ENCODE assay signal across 23 mouse cellular contexts in the genomic region with DNA sequence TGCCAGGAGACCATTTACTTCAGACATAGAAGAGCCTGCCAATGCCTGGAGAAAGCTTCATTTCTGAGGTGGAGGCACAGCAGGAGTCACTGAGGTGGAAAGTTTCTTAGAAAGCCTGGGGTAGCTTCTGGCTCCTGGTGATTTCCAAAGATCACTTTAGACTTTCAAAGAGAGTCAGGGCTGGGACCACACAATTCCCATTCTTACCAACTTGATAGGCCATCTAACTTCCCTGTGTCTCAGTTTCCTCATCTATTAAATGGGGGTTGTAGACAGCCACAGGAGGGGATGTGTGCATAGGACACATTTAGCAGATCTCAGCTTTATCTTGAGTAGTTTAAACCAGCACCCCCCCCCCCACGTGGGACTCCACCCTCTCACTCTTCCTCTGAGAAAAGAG. TPM values are rescaled to one million over a fixed set of nuclear protein-coding genes. Genes with fewer than 3 reads are reported as not detected.
DNase-seq lines count a peak whose midpoint lies in the region; ATAC-seq and TF ChIP-seq lines count a peak whose summit lies in the region.
"Had no signal": no experiment of that assay in that cellular context is flagged by ENCODE, and none has a peak within 500 bp of the region (broad histone marks: within the 10 kb centered on the region; RNA-seq: fewer than 3 reads in every experiment).

No protein-coding gene starts in this region.

- no peaks in the 10 kb centered on the region for H3K79me2 ChIP-seq in MEL (ENCODE audit: control insufficient read depth, insufficient read depth, low read length, poor library complexity)

- no peak overlapping the region for H3K9ac ChIP-seq in liver, embryonic 11.5 days (ENCODE audit: low read depth, low read length)
- H3K9ac ChIP-seq in liver, postnatal 0 days (replicated peaks) = no peak overlapping the region
- H3K9ac ChIP-seq in MEL (ENCODE audit: control insufficient read depth, low read depth, low read length, poor library complexity, severe bottlenecking) = no peak overlapping the region
- H3K9ac ChIP-seq in midbrain, embryonic 16.5 days (ENCODE audit: low read depth, low read length) = no peak overlapping the region
- H3K9ac ChIP-seq: embryonic facial prominence, embryonic 12.5 days; forebrain, embryonic 13.5 days; forebrain, embryonic 15.5 days; forebrain, postnatal 0 days had no signal

- no peak for DNase-seq in heart, embryonic 10.5 days (ENCODE audit: low spot score)
- no peak for DNase-seq in heart, postnatal 4 days
- DNase-seq in liver, embryonic 11.5 days (ENCODE audit: low spot score) = no peak
- DNase-seq in liver, postnatal 0 days = no peak
- DNase-seq in MEL (ENCODE audit: low read depth, low spot score) (peak; percentile 11), ZHBTc4 (ENCODE audit: low read depth, low spot score) (peak; percentile 78)
- DNase-seq in frontal cortex, adult 2 months (ENCODE audit: extremely low spot score in 1 of 2, low spot score in 1 of 2) = no peak
- DNase-seq: adrenal gland, adult 8-10 months; adrenal gland, postnatal 14 days; adrenal gland, postnatal 36 days; cerebellum, adult 2 months; cerebellum, adult 9-10 months; cerebellum, postnatal 10 days; forebrain, postnatal 0 days had no signal

- no peak for ATAC-seq in liver, embryonic 11.5 days (replicated peaks; ENCODE audit: low FRiP score)
- ATAC-seq in liver, postnatal 0 days = no peak
- ATAC-seq in midbrain, embryonic 16.5 days = no peak
- ATAC-seq: activated CD4-positive, CD25-positive, alpha-beta regulatory T cell, adult 4 months; CD4-positive, CD25-positive, alpha-beta regulatory T cell, adult 4 months; forebrain, embryonic 13.5 days; forebrain, embryonic 15.5 days; forebrain, postnatal 0 days; Patski had no signal

- 32% methylated on average over 1 of the region's 1 CpGs for WGBS in heart, embryonic 10.5 days
- 16% methylated on average over 1 of the region's 1 CpGs for WGBS in liver, embryonic 11.5 days
- WGBS in liver, postnatal 0 days (ENCODE audit: insufficient replicate concordance) = 24% methylated on average over 1 of the region's 1 CpGs
- WGBS in midbrain, embryonic 16.5 days = 62% methylated on average over 1 of the region's 1 CpGs

- TF ChIP-seq RAD21 in MEL (IDR thresholded peaks at IDR 0.05; ENCODE audit: low read depth, low read length) = no peak

- no peaks in the 10 kb centered on the region for H3K27me3 ChIP-seq in heart, embryonic 10.5 days (ENCODE audit: insufficient read depth, poor library complexity, severe bottlenecking)
- H3K27me3 ChIP-seq in liver, embryonic 11.5 days (replicated peaks; ENCODE audit: control insufficient read depth, insufficient read depth, low read length) = no peaks in the 10 kb centered on the region
- H3K27me3 ChIP-seq in liver, postnatal 0 days (ENCODE audit: insufficient read depth, low read length) = no peaks in the 10 kb centered on the region
- no peaks in the 10 kb centered on the region for H3K27me3 ChIP-seq in MEL (ENCODE audit: control insufficient read depth in 1 of 2, insufficient read depth in 2 of 2, low read length in 2 of 2)
- H3K27me3 ChIP-seq in midbrain, embryonic 16.5 days (ENCODE audit: control insufficient read depth, insufficient read depth, low read depth, low read length) = no peaks in the 10 kb centered on the region
- H3K27me3 ChIP-seq: embryonic facial prominence, embryonic 12.5 days; forebrain, embryonic 13.5 days; forebrain, embryonic 15.5 days; Patski had no signal

- H3K27ac ChIP-seq in heart, embryonic 10.5 days = peak overlapping the region; percentile 85
- peak overlapping the region; percentile 14; the same call in 1 of the 2 replicates for H3K27ac ChIP-seq in liver, embryonic 11.5 days (ENCODE audit: low read depth, low read length)
- H3K27ac ChIP-seq in liver, postnatal 0 days (ENCODE audit: low read depth) = no peak overlapping the region
- no peak overlapping the region for H3K27ac ChIP-seq in MEL (ENCODE audit: control insufficient read depth, low read depth, low read length)
- no peak overlapping the region for H3K27ac ChIP-seq in midbrain, embryonic 16.5 days (ENCODE audit: low read length)
- H3K27ac ChIP-seq: embryonic facial prominence, embryonic 12.5 days; forebrain, embryonic 13.5 days had no signal

- H3K36me3 ChIP-seq in heart, embryonic 10.5 days = no peaks in the 10 kb centered on the region
- no peaks in the 10 kb centered on the region for H3K36me3 ChIP-seq in liver, embryonic 11.5 days (ENCODE audit: control insufficient read depth, insufficient read depth, low read length)
- H3K36me3 ChIP-seq in liver, postnatal 0 days (replicated peaks; ENCODE audit: insufficient read depth, low read length) = no peaks in the 10 kb centered on the region
- no peaks in the 10 kb centered on the region for H3K36me3 ChIP-seq in MEL (ENCODE audit: control insufficient read depth in 1 of 2, insufficient read depth in 2 of 2, low read length in 2 of 2)
- no peaks in the 10 kb centered on the region for H3K36me3 ChIP-seq in midbrain, embryonic 16.5 days (ENCODE audit: control insufficient read depth, insufficient read depth, low read length)
- H3K36me3 ChIP-seq: embryonic facial prominence, embryonic 10.5 days; embryonic facial prominence, embryonic 12.5 days; forebrain, embryonic 15.5 days had no signal

- peaks cover 94% of the 10 kb centered on the region for H3K4me1 ChIP-seq in heart, embryonic 10.5 days
- peaks cover 33% of the 10 kb centered on the region for H3K4me1 ChIP-seq in liver, embryonic 11.5 days (replicated peaks; ENCODE audit: control insufficient read depth, insufficient read depth, low read length)
- H3K4me1 ChIP-seq in liver, postnatal 0 days (ENCODE audit: insufficient read depth) = peaks cover 57% of the 10 kb centered on the region
- peaks cover 0 to 5% of the 10 kb centered on the region in 2 experiments; a peak in 1 of 4 replicates for H3K4me1 ChIP-seq in MEL (ENCODE audit: control insufficient read depth in 1 of 2, insufficient read depth in 2 of 2, low read length in 2 of 2)
- no peaks in the 10 kb centered on the region; the same call in 1 of the 2 replicates for H3K4me1 ChIP-seq in midbrain, embryonic 16.5 days (ENCODE audit: control insufficient read depth, insufficient read depth, low read length)

- no peak overlapping the region for H3K4me3 ChIP-seq in heart, embryonic 10.5 days
- H3K4me3 ChIP-seq in liver, embryonic 11.5 days (ENCODE audit: low read depth, low read length) = no peak overlapping the region
- H3K4me3 ChIP-seq in liver, postnatal 0 days (ENCODE audit: low read depth, low read length) = no peak overlapping the region
- H3K4me3 ChIP-seq in MEL (ENCODE audit: control insufficient read depth in 1 of 2, insufficient read depth in 1 of 2, low read depth in 2 of 2, low read length in 2 of 2) = no peak overlapping the region
- no peak overlapping the region for H3K4me3 ChIP-seq in midbrain, embryonic 16.5 days (ENCODE audit: low read depth, low read length)
- H3K4me3 ChIP-seq: embryonic facial prominence, embryonic 10.5 days; embryonic facial prominence, embryonic 12.5 days; forebrain, embryonic 13.5 days; forebrain, embryonic 15.5 days had no signal

- no peaks in the 10 kb centered on the region for H3K9me3 ChIP-seq in heart, embryonic 10.5 days
- H3K9me3 ChIP-seq in liver, embryonic 11.5 days (ENCODE audit: control insufficient read depth, low read length) = no peaks in the 10 kb centered on the region
- H3K9me3 ChIP-seq in liver, postnatal 0 days (ENCODE audit: low read length) = no peaks in the 10 kb centered on the region
- no peaks in the 10 kb centered on the region for H3K9me3 ChIP-seq in MEL (replicated peaks; ENCODE audit: insufficient read depth, low read length)
- H3K9me3 ChIP-seq in midbrain, embryonic 16.5 days (replicated peaks; ENCODE audit: control insufficient read depth, low read length, poor library complexity, severe bottlenecking) = no peaks in the 10 kb centered on the region
- H3K9me3 ChIP-seq: embryonic facial prominence, embryonic 10.5 days; embryonic facial prominence, embryonic 12.5 days; forebrain, embryonic 13.5 days; forebrain, embryonic 15.5 days; G1E had no signal

- no peak for TF ChIP-seq EP300 in liver, postnatal 0 days (IDR thresholded peaks at IDR 0.05; ENCODE audit: low read depth)
- no peak for TF ChIP-seq EP300 in MEL (IDR thresholded peaks at IDR 0.05; ENCODE audit: low read depth in 1 of 2, low read length in 2 of 2)

- TF ChIP-seq POLR2A in MEL (IDR thresholded peaks at IDR 0.05; ENCODE audit: control insufficient read depth in 1 of 2, insufficient read depth in 1 of 2, low read depth in 1 of 2, low read length in 2 of 2, poor library complexity in 1 of 2) = no peak

- no peak for TF ChIP-seq CTCF in liver, postnatal 0 days (IDR thresholded peaks at IDR 0.05; ENCODE audit: low read depth)
- no peak for TF ChIP-seq CTCF in MEL (IDR thresholded peaks at IDR 0.05 in 2 of 3, conservative IDR thresholded peaks at IDR 0.05 in 1 of 3; ENCODE audit: control insufficient read depth in 1 of 3, insufficient read depth in 1 of 3, low read depth in 2 of 3, low read length in 3 of 3, poor library complexity in 1 of 3, severe bottlenecking in 1 of 3)

- H3K4me2 ChIP-seq in liver, embryonic 11.5 days = no peak overlapping the region
- H3K4me2 ChIP-seq in liver, postnatal 0 days (ENCODE audit: low read depth, low read length) = no peak overlapping the region
- H3K4me2 ChIP-seq in midbrain, embryonic 16.5 days (ENCODE audit: low read length) = no peak overlapping the region
- H3K4me2 ChIP-seq: embryonic facial prominence, embryonic 12.5 days; forebrain, embryonic 13.5 days; forebrain, embryonic 15.5 days had no signal

TF ChIP-seq in MEL, 35 proteins besides CTCF, POLR2A, EP300 and RAD21 (continues in another document):
- TF ChIP-seq GATA1 (IDR thresholded peaks at IDR 0.05; ENCODE audit: low read depth, low read length) (no peak), JUND (IDR thresholded peaks at IDR 0.05; ENCODE audit: low read depth, low read length) (no peak), SIN3A (IDR thresholded peaks at IDR 0.05; ENCODE audit: low read length) (no peak), MEF2A (IDR thresholded peaks at IDR 0.05; ENCODE audit: extremely low read depth, insufficient replicate concordance, low read depth, low read length, poor library complexity, severe bottlenecking) (no peak), CHD2 (IDR thresholded peaks at IDR 0.05; ENCODE audit: low read length) (no peak), MAZ (IDR thresholded peaks at IDR 0.05; ENCODE audit: low read depth, low read length) (no peak), BHLHE40 (IDR thresholded peaks at IDR 0.05; ENCODE audit: borderline replicate concordance, low read depth, low read length) (no peak)

RNA-seq across cellular contexts. Expression of a gene that starts 30.9 kb away (rescaled TPM):
- polyA plus RNA-seq in heart, embryonic 10.5 days (2016; fragmentation: Nextera tagmentation; extraction: Ambion mirVana) = 74.7 and 90.1 TPM in 2 replicates
- total RNA-seq in heart, postnatal 4 days (2021) = 10 to 100 TPM; 24.8 to 26.0 TPM
- polyA plus RNA-seq in liver, embryonic 11.5 days (2014; fragmentation: Nextera tagmentation; extraction: Ambion mirVana) = 64.9 and 66.2 TPM in 2 replicates
- polyA plus RNA-seq in liver, postnatal 0 days (2015; fragmentation: Nextera tagmentation; extraction: Ambion mirVana) = 30.6 and 39.7 TPM in 2 replicates
- total RNA-seq in MEL (2012; rRNA removed) = 3.5 and 3.7 TPM in 2 replicates
- polyA plus RNA-seq in MEL (2012; ENCODE audit: insufficient read depth in 1 of 2, insufficient read length in 2 of 2, low read depth in 1 of 2, low replicate concordance in 2 of 2, missing spikeins in 1 of 2) = 1 to 10 TPM in 1 of 2 experiments, not detected in 1; 5.4 TPM
- polyA plus RNA-seq in midbrain, embryonic 16.5 days (2015; fragmentation: Nextera tagmentation; extraction: Ambion mirVana) = 52.3 and 56.8 TPM in 2 replicates
- polyA plus RNA-seq in frontal cortex, adult 2 months (2012; rRNA removed) = 25.8 and 25.9 TPM in 2 replicates

Comparison
In these comparisons a context has a peak if more than half of its experiments do, and no peak if none do; other contexts are left out.
1. H3K27ac ChIP-seq: peak in heart, embryonic 10.5 days (single experiment) and liver, embryonic 11.5 days (single experiment); none in liver, postnatal 0 days (single experiment), MEL (single experiment) and midbrain, embryonic 16.5 days (single experiment).
2. DNase-seq: peak in MEL (single experiment) and ZHBTc4 (single experiment); none in heart, embryonic 10.5 days (single experiment), heart, postnatal 4 days (single experiment), liver, embryonic 11.5 days (single experiment), liver, postnatal 0 days (single experiment) and frontal cortex, adult 2 months (0 of 2).